10 mouse cellular contexts compared by ENCODE assay signal in genomic region chr2:5636801-5637742, GRCm38 (mm10).
DNase-seq lines count a peak whose midpoint lies in the region; ATAC-seq and TF ChIP-seq lines count a peak whose summit lies in the region.
"Had no signal": no experiment of that assay in that cellular context is flagged by ENCODE, and none has a peak within 500 bp of the region (broad histone marks: within the 10 kb centered on the region; RNA-seq: fewer than 3 reads in every experiment).

No protein-coding gene starts in this region.

- DNase-seq in adrenal gland, adult 8-10 months, result peak; percentile 76
- DNase-seq in fat pad, adult 2 months (ENCODE audit: extremely low read depth, low read depth, low spot score), result peak; percentile 72
- peak; percentile 43 to 80 for DNase-seq in left cerebral cortex, adult 9 months (ENCODE audit: low spot score in 2 of 2)
- DNase-seq in thymus, adult 2 months, result no peak
- DNase-seq in kidney, postnatal 4 days, result no peak

- no peak for TF ChIP-seq CTCF in thymus, adult 2 months (IDR thresholded peaks at IDR 0.05; ENCODE audit: borderline replicate concordance, control insufficient read depth, extremely low read depth, insufficient read depth, low read length, poor library complexity)

- no peaks in the 10 kb centered on the region for H3K4me1 ChIP-seq in hindbrain, embryonic 15.5 days (replicated peaks)
- H3K4me1 ChIP-seq in hindbrain, embryonic 12.5 days, result no peaks in the 10 kb centered on the region
- peaks cover 6% of the 10 kb centered on the region; the same call in 1 of the 2 replicates for H3K4me1 ChIP-seq in kidney, embryonic 15.5 days
- H3K4me1 ChIP-seq in thymus, adult 2 months (replicated peaks; ENCODE audit: control insufficient read depth, insufficient read depth, low read length), result peaks cover 19% of the 10 kb centered on the region

- H3K4me3 ChIP-seq in hindbrain, embryonic 15.5 days, result no peak overlapping the region
- H3K4me3 ChIP-seq in hindbrain, embryonic 12.5 days, result no peak overlapping the region
- H3K4me3 ChIP-seq in kidney, embryonic 15.5 days (replicated peaks), result no peak overlapping the region
- no peak overlapping the region for H3K4me3 ChIP-seq in thymus, adult 2 months (ENCODE audit: control insufficient read depth, insufficient read depth, low read length)
- H3K4me3 ChIP-seq: erythroblast, embryonic 14.5 days had no signal

- ATAC-seq in hindbrain, embryonic 15.5 days (ENCODE audit: low FRiP score, low read depth), result peak; percentile 84
- ATAC-seq in hindbrain, embryonic 12.5 days (ENCODE audit: low FRiP score), result no peak
- ATAC-seq in kidney, embryonic 15.5 days (replicated peaks; ENCODE audit: low FRiP score), result no peak

- no peaks in the 10 kb centered on the region for H3K27me3 ChIP-seq in hindbrain, embryonic 15.5 days
- no peaks in the 10 kb centered on the region for H3K27me3 ChIP-seq in hindbrain, embryonic 12.5 days
- H3K27me3 ChIP-seq in kidney, embryonic 15.5 days, result no peaks in the 10 kb centered on the region
- H3K27me3 ChIP-seq in thymus, adult 2 months (ENCODE audit: control insufficient read depth, insufficient read depth, low read length), result no peaks in the 10 kb centered on the region

- no peaks in the 10 kb centered on the region for H3K9me3 ChIP-seq in hindbrain, embryonic 15.5 days
- no peaks in the 10 kb centered on the region for H3K9me3 ChIP-seq in hindbrain, embryonic 12.5 days (replicated peaks)
- H3K9me3 ChIP-seq in kidney, embryonic 15.5 days (replicated peaks), result no peaks in the 10 kb centered on the region
- H3K9me3 ChIP-seq: G1E had no signal

- H3K9ac ChIP-seq in hindbrain, embryonic 15.5 days, result no peak overlapping the region
- H3K9ac ChIP-seq in hindbrain, embryonic 12.5 days, result no peak overlapping the region
- no peak overlapping the region for H3K9ac ChIP-seq in kidney, embryonic 15.5 days

- H3K36me3 ChIP-seq in hindbrain, embryonic 15.5 days, result no peaks in the 10 kb centered on the region
- H3K36me3 ChIP-seq in hindbrain, embryonic 12.5 days, result no peaks in the 10 kb centered on the region
- H3K36me3 ChIP-seq in kidney, embryonic 15.5 days, result no peaks in the 10 kb centered on the region
- no peaks in the 10 kb centered on the region for H3K36me3 ChIP-seq in thymus, adult 2 months (ENCODE audit: control insufficient read depth, insufficient read depth, low read length)
- H3K36me3 ChIP-seq: G1E had no signal

- no peak for TF ChIP-seq POLR2A in thymus, adult 2 months (IDR thresholded peaks at IDR 0.05; ENCODE audit: control insufficient read depth, extremely low read depth, insufficient read depth, low read length, poor library complexity)

- WGBS in hindbrain, embryonic 15.5 days, result 74% methylated on average over 14 of the region's 14 CpGs
- WGBS in hindbrain, embryonic 12.5 days, result 90% methylated on average over 14 of the region's 14 CpGs
- 88% methylated on average over 14 of the region's 14 CpGs for WGBS in kidney, embryonic 15.5 days
- WGBS in thymus, adult 2 months, result 98% methylated on average over 14 of the region's 14 CpGs

- no peak overlapping the region for H3K4me2 ChIP-seq in hindbrain, embryonic 15.5 days
- H3K4me2 ChIP-seq in hindbrain, embryonic 12.5 days (replicated peaks), result no peak overlapping the region
- no peak overlapping the region for H3K4me2 ChIP-seq in kidney, embryonic 15.5 days

- H3K27ac ChIP-seq in hindbrain, embryonic 15.5 days (replicated peaks), result no peak overlapping the region
- H3K27ac ChIP-seq in hindbrain, embryonic 12.5 days, result no peak overlapping the region
- H3K27ac ChIP-seq in kidney, embryonic 15.5 days, result no peak overlapping the region
- H3K27ac ChIP-seq in thymus, adult 2 months (ENCODE audit: control insufficient read depth, insufficient read depth, low read length), result no peak overlapping the region

Comparison
In these comparisons a context has a peak if more than half of its experiments do, and no peak if none do; other contexts are left out.
1. DNase-seq: peak in adrenal gland, adult 8-10 months (single experiment), fat pad, adult 2 months (single experiment) and left cerebral cortex, adult 9 months (2 of 2); none in thymus, adult 2 months (single experiment) and kidney, postnatal 4 days (0 of 2).